9 mouse cellular contexts compared by ENCODE assay signal in the genomic region with DNA sequence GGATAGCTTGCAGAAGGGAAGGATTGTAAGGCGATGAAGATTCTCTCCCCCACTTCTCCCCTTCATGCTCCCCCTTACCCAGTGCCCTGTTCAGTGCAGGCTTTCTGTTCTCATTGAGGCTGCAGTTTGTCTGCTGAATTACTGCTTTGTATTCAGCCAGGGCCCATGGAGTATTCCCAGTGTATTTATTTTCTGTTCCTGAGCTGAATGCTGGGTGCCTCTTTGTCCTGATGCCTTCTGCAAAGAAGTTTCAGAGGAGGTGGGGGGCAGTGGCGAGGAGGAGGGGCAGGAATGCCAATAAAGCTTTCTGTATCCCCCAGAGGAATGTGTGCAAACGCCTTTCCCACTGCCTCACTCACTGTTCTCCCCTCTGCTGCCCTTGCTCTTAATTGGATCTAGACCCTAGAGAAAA.
A peak's percentile ranks its signal among the peaks of the same experiment; 100 is the strongest.
DNase-seq lines count a peak whose midpoint lies in the region; ATAC-seq and TF ChIP-seq lines count a peak whose summit lies in the region.
"Had no signal": no experiment of that assay in that cellular context is flagged by ENCODE, and none has a peak within 500 bp of the region (broad histone marks: within the 10 kb centered on the region; RNA-seq: fewer than 3 reads in every experiment).

No protein-coding gene starts in this region.

- no peak for TF ChIP-seq CTCF in gastrocnemius, adult 2 months (IDR thresholded peaks at IDR 0.05)

- DNase-seq in brain, embryonic 18.5 days (ENCODE audit: low read depth, low spot score) = peak; percentile 37
- peak; percentile 63 for DNase-seq in embryo, embryonic 9.5 days (ENCODE audit: extremely low spot score)
- peak; percentile 55 for DNase-seq in midbrain, embryonic 10.5 days (ENCODE audit: low spot score)
- DNase-seq in heart, postnatal 14 days = no peak
- no peak for DNase-seq in kidney, adult 18-20 months
- DNase-seq in gastrocnemius, adult 2 months = no peak
- DNase-seq in urinary bladder, postnatal 14 days (ENCODE audit: low spot score) = no peak
- DNase-seq: lung, embryonic 14.5 days had no signal

- peak overlapping the region; percentile 21 for H3K4me2 ChIP-seq in hindbrain, embryonic 13.5 days
- H3K4me2 ChIP-seq: lung, embryonic 14.5 days had no signal

- WGBS in hindbrain, embryonic 13.5 days = 4% methylated on average over 3 of the region's 3 CpGs
- 7% methylated on average over 3 of the region's 3 CpGs for WGBS in midbrain, embryonic 10.5 days

- H3K9ac ChIP-seq in hindbrain, embryonic 13.5 days = peak overlapping the region; percentile 24; the same call in 1 of the 2 replicates
- H3K9ac ChIP-seq: lung, embryonic 14.5 days had no signal

- peak overlapping the region; percentile 80 for H3K27ac ChIP-seq in hindbrain, embryonic 13.5 days
- H3K27ac ChIP-seq in midbrain, embryonic 10.5 days (replicated peaks) = peak overlapping the region; percentile 79
- no peak overlapping the region for H3K27ac ChIP-seq in gastrocnemius, adult 2 months

- H3K36me3 ChIP-seq in hindbrain, embryonic 13.5 days = no peaks in the 10 kb centered on the region
- no peaks in the 10 kb centered on the region for H3K36me3 ChIP-seq in midbrain, embryonic 10.5 days

- no peaks in the 10 kb centered on the region for H3K9me3 ChIP-seq in hindbrain, embryonic 13.5 days
- H3K9me3 ChIP-seq in midbrain, embryonic 10.5 days (replicated peaks) = no peaks in the 10 kb centered on the region

- intact Hi-C loops in heart, postnatal 14 days (cut with DNase I) = no loop called here
- intact Hi-C loops in gastrocnemius, adult 2 months (cut with DNase I) = no loop called here

- ATAC-seq in hindbrain, embryonic 13.5 days (ENCODE audit: low FRiP score) = peak; percentile 94

- peaks cover 16% of the 10 kb centered on the region for H3K4me1 ChIP-seq in hindbrain, embryonic 13.5 days (replicated peaks)
- H3K4me1 ChIP-seq in midbrain, embryonic 10.5 days = peaks cover 26% of the 10 kb centered on the region

- H3K27me3 ChIP-seq in hindbrain, embryonic 13.5 days = no peaks in the 10 kb centered on the region
- H3K27me3 ChIP-seq in midbrain, embryonic 10.5 days (ENCODE audit: low read depth, poor library complexity, severe bottlenecking) = no peaks in the 10 kb centered on the region

- no peak overlapping the region for H3K4me3 ChIP-seq in hindbrain, embryonic 13.5 days
- no peak overlapping the region for H3K4me3 ChIP-seq in midbrain, embryonic 10.5 days
- no peak overlapping the region for H3K4me3 ChIP-seq in gastrocnemius, adult 2 months

Comparison
In these comparisons a context has a peak if more than half of its experiments do, and no peak if none do; other contexts are left out.
1. DNase-seq: peak in brain, embryonic 18.5 days (single experiment), embryo, embryonic 9.5 days (single experiment) and midbrain, embryonic 10.5 days (single experiment); none in heart, postnatal 14 days (0 of 2), kidney, adult 18-20 months (single experiment), gastrocnemius, adult 2 months (single experiment) and urinary bladder, postnatal 14 days (single experiment).